Mouse (Mus musculus) heart, postnatal 10 days (tissue): ENCODE measurements around the gene Atp6v0e2. TPM values are rescaled to one million over a fixed set of nuclear protein-coding genes. Genes with fewer than 3 reads are reported as not detected.
A peak's percentile ranks its signal among the peaks of the same experiment; 100 is the strongest.
"Not testable (repeated sequence)": the region's sequence is repeated elsewhere in the genome, so short reads cannot be mapped to it uniquely, and the experiment has no call there.

Experiments used
- DNase-seq, 2 experiments: peaks; one replicate each; pipeline ENCODE4 v3.0.0; 2021
- intact Hi-C: fragments of 180-260 bp; cut with DNase I; formaldehyde crosslinking; loops from one replicate; pipeline ENCODE4 v1.15.1; 2025
- total RNA-seq, 2 experiments: library from RNA; stranded (reverse); gene quantifications; 2 replicates each; pipeline ENCODE4 v1.2.3; 2021

The Atp6v0e2 gene
- total RNA-seq = 10 to 100 TPM; 14.4 to 15.7 TPM

DNA sequence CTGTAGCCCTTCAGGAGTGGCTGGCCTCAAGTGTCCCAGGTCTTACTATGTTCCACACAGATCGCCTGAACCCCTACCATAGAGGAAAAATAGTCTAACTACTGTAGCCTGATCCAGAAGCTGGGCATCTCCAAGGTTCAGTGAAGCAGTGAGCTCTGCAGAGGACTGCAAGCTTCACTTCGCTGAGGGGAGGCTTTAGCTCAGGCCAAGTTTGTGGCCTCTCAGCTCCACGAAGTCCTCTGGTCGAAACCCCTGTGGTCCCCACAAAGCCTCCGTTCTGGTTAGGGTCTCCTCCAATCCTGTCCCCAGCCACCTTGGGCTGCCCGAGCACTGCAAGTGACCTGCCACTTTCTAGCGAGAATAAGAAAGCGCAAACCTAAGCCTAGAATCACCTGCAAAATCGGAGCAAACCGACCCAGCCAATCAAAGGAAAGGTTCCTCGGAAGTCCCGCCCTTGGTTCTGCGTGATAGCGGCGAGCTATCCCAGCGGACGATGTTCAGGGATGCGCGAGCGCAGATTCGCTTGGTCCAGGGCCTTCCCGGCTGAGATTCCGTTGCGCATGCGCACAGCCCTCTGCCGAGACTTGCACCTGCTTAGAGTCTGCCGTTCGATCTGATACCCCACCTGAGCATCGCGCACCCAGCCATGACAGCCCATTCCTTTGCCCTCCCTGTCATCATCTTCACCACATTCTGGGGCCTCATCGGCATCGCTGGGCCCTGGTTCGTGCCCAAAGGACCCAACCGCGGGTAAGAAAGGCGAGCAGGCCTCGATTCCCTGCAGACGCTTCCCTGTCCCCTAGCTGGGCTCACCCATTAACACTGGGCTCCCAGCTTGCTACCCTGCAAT lies at the start of gene Atp6v0e2:
Gene Atp6v0e2 (plus strand): TSS at position 511 of the 850 bp plus-strand sequence.
- DNase-seq = peak; percentile 80 to 85
- intact Hi-C loops = loop anchor here (5.0 kb wide), 2 partner anchors 235 to 360 kb away; partner anchors contain the start of gene Gimap3

DNA sequence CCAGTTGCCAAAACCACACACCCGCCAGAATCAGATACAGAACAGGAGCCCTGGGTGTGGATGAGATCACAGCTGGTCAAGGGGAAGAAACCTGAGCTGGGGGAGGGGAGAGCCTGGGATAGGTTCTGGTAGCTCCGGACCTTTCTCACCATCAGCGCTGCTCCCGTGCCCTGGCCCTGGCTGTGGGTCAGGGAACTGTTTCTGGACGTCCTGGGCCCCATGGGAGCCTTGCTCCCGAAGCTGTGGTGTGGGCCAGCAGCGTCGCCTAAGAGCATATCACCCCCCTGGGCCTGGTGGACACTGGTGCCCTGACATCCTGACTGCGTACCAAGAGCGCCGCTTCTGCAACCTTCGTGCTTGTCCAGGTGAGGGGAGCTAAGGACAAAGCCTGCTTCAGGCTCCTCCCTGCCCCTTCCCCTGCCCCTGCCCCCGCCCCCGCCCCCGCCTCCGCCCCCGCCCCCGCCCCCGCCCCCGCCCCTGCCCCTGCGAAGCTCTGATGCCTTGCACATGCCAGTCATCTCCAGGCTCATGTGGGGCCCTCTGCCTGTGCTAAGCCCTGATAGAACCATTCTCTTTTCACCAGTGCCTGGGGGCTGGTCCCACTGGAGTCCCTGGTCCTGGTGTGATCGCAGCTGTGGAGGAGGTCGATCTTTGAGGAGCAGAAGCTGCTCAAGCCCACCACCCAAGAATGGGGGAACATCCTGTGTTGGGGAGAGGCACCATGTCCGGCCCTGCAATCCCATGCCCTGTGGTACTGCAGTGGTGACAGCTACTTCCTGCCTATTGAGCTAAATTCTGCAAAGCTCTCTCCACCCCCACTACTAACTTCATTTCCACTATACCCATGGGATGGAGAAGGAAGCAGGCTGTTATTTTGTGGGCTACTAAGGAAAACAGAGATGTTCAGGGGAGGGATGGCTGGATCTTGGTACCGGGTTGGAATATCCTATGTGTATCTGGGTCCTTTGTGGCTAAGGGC lies 49.4 kb upstream of the Atp6v0e2 start:
- intact Hi-C loops = no loop called here
- peak; percentile 30 to 47 for DNase-seq

DNA sequence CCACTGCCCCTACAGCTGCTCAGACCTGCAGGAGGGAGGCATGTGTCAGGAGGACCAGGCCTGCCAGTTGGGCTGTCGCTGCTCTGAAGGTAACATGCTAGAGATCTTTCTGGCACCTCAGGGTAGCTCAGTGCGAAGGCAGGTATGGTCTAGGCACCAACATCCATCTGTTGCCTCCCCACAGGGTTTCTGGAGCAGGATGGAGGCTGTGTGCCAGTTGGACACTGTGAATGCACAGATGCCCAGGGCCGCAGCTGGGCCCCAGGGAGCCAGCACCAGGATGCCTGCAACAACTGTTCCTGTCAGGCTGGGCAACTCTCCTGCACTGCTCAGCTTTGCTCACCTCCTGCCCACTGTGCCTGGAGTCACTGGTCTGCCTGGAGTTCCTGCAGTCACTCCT lies 47.7 kb upstream of the Atp6v0e2 start:
- intact Hi-C loops = no loop called here
- no peak for DNase-seq

DNA sequence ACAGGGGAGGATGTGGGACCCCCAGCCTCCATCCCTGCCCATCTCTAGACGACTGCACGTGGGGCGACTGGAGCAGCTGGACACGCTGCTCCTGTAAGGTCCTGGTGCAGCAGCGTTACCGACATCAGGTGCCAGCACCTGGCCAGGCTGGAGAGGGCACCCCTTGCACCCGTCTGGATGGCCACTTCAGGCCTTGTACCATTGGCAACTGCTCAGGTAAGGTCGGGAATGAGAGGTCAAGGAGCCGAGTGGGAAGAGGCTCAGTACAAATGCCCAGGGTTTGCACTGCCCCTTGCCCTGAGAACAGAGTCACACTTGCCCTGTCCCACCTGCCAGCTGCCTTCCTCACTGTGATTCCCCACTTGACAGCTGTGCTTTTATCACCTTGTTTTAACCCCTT lies 46.1 kb upstream of the Atp6v0e2 start:
- intact Hi-C loops = no loop called here

DNA sequence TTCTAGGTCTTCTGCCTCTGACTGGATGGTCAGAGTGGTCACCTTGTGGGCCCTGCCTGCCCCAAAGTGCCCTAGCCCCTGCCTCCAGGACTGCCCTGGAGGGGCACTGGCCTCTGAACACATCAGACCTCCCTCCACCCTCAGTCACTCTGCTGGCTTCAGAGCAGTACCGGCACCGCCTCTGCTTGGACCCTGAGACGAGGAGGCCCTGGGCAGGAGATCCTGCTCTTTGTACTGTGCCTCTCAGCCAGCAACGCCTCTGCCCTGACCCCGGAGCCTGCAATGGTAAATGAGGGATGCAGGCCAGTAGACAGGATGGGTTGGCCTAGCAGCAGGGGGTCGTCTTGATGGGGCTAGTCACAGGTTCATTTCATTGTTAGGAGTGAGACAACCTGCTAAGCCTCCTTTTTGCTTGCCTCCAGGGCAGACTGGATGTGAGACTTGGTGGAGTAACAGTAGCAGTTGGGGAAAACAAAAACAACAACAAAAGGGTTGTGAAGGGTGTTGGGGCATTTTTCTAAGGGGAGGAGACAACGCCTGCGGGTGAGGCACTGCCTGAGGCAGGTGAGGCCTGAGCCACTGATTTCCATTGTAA lies 44.2 kb upstream of the Atp6v0e2 start:
- intact Hi-C loops = no loop called here
- DNase-seq = no peak

More for the DNA sequence above, 46.1 kb upstream of the Atp6v0e2 start:
- no peak for DNase-seq

DNA sequence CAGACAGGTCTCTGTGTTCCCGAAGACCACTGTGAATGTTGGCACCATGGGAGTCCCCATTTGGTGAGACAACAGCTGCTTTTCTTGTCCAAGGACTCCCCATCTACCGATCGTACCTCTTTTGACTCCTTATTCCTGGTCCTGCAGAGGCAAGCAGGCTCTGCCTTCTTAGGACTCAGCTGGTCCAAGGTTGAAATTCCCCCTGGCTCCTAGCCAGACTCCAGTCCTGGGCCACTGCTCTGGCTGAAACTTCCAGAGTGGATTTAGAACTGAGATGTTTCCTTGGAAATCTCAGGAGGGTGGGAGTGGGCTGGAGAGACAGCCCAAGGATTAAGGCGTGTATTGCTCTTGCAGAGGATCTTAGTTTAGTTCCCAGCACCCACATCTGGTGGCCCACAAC lies 39.9 kb upstream of the Atp6v0e2 start:
- no peak for DNase-seq
- intact Hi-C loops = no loop called here

DNA sequence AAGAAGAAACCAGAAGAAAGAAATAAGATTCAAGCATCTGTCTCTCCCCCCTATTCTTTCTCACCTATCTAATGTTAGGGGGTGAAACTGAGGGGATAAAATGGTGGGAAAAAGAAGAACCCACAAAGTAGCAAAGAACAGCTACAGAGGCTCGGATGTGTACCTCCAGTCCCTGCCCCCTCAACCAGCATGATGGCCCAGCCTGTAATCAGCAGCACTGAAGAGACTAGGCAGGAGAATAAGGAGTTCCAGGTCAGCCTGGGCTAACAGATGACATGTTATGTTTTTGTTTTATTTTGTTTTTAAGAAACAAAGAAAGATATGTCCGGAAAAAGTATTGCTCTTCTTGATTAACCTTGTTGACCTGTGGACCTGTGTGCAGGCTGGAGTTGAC lies 33.6 kb upstream of the Atp6v0e2 start:
- intact Hi-C loops = loop anchor here (2.0 to 5.0 kb wide), 2 partner anchors 59 to 107 kb away; partner anchors contain the start of genes Krba1 and Zfp467
- DNase-seq = no peak

DNA sequence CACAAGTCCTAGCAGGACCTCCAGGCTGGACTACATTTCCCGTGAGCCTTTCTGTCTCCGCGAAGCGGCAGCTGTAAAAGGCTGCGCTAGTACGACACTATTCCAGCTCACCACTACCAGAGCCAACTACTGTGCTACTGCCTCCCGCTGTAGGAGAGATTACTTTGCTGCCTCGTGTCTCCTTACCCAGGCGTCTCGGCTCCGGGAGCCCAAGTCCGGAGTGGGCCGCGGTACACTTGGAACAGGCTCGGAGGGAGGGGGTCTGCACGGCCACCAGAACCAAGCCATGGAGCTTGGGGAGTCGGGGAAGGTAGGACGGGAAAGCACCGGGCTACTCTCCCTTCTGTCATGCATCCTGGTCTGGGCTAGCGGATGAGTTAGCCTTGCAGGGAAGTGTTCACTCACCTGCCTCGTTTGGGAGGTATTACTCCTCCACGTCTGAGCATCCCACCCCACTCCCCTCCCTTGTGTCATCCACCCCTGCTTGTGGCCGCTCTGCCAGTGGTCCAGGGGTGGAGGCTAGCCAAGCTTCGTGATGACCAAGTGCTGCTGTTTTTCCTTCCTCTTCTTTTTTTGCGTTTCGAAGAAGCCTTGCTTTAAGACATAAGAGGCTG lies 33.1 kb upstream of the Atp6v0e2 start:
- intact Hi-C loops = loop anchor here (2.0 to 5.0 kb wide), 2 partner anchors 60 to 107 kb away; partner anchors contain the start of genes Krba1 and Zfp467
- DNase-seq = peak; percentile 88

DNA sequence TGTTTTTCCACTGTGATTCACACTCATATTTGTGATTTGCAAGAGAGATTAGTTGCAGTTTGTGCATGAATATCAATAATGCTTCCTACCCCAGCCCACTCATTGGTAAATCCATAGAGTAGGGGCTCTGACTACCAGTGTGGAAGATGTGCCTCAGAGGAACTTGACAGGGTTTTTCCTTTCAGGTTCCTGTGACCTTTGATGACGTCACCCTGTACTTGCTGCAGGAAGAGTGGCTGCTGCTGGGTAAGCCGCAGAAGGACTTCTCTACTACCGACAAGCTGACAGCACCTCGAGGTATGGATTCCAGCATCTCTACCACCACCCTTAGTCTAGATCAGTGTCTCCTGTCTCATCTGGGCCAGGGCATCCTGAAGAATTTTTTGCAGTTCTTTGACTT lies 29.3 kb upstream of the Atp6v0e2 start:
- DNase-seq = no peak
- intact Hi-C loops = no loop called here

DNA sequence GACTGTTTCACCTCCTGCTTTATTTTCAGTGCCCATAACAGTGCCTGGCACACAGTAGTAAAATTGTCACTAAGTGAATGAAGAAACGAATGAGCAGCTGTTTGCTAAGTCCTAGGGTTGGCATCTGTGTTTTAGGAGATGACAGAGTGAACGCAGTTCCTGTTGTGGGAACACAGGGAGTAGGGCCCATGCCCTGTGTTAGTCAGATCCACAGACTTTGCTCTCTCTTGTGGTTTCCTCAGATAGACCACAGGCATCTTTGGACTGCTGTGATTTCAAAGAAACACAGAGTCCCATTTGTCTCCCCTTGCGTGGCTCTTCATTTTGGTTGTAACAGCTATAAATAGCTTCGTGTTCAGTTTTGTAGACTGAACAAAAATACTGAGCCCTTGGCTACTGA lies 27.0 kb upstream of the Atp6v0e2 start:
- no peak for DNase-seq
- intact Hi-C loops = no loop called here

DNA sequence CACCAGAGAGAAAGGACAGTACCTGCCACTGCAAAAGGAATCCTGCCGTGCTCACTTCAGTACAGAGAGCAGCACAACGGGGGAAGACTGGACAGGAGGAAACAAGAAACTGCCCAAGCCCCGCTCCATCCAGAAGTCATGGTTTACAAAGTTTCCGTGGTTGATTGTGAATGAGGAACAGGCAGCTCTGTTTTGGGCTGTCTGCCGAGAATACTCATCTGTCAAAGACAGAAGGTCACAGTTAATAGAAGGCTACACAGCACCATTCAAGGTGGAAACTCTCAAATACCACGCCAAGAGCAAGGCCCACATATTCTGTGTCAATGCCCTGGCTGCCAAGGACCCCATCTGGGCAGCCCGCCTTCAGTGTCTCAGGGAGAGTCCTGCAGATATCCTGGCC lies 25.6 kb upstream of the Atp6v0e2 start:
- no peak for DNase-seq
- intact Hi-C loops = no loop called here

DNA sequence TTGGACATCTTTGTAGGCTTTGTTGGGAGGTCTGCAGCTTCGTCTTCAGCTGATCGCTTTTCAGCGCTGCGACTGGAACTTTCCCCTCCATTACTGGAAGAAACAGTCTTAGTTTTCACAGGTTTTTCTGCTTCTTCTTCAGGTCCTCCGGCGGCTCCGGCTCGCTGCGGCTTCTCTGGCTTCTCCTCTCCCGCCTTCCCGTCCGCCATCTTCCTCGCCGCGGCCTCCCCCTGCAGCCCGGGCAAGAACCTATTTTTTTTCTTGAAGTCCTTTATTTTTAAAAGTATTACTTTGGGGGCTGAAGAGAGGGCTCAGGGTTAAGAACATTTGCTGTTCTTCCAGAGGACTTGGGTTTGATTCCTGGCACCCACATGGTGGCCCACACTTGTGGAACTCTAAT lies 12.5 kb upstream of the Atp6v0e2 start:
- intact Hi-C loops = not testable (repeated sequence)

DNA sequence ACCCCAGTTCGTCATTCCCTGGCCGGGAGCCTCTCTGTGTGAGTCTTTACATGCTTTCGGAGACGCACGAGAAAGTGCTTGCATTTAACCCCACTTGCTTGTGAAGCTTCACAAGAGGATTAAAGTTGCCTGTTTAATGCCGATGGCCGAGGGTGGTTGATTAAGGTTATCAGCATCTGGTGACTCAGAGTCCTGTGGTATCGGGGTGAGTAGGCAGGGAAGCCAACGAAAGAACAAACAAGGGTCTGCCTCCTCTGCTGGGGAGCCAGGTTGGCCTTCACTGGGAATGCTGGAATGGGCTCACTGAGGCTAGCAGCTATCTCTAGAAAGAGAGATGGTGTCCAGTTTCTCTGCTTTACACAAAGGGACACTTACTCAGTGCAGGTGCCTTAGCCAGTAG lies 9.5 kb upstream of the Atp6v0e2 start:
- intact Hi-C loops = no loop called here

More for the DNA sequence above, 12.5 kb upstream of the Atp6v0e2 start:
- not testable (repeated sequence) for DNase-seq

DNA sequence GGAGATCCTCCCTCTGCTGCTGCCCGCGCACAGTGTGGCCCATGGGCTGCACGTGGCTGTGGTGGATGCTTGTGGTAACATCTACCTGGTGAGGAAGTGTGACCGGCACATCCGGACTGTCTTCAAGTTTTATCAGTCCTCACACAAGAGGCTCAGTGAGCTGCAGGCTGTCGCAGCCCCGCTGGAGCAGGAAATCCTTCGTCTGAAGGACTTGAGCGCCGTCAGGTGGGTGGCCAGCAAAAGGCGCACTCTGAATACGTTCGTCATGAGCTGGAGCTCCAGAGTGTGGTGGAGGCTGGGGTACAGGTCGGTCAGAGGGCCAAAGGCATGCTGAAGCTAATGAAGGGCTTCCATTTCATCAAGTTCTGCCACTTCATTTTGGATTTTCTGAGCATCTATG lies 8.2 kb upstream of the Atp6v0e2 start:
- DNase-seq = no peak
- intact Hi-C loops = no loop called here

More for the DNA sequence above, 9.5 kb upstream of the Atp6v0e2 start:
- no peak for DNase-seq

DNA sequence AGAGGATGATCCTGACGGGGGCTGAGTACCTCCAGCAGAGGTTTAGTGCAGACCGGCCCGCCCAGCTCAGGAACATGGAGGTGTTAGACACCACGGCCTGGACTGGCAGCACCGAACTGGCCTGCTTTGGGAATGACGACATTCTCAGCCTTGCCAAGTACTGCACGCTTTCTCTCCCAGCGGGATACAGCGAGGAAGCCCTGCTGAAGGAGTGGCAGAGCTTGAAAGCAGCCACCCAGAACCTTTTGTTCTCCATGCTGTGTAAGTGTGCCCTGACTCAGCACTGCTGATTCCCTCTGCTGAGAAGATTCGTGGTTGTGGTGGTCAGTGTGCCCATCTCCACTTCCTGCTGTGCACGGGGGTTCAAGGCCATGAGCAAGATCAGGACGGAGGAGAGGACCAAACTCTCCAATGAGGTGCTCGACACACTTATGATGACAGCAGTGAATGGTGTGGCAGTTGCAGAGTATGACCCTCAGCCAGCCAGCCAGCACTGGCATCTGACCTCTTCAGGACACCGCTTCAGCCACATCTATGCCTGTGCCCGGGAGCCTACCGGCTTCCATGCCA lies 7.5 kb upstream of the Atp6v0e2 start:
- DNase-seq = no peak
- intact Hi-C loops = no loop called here

DNA sequence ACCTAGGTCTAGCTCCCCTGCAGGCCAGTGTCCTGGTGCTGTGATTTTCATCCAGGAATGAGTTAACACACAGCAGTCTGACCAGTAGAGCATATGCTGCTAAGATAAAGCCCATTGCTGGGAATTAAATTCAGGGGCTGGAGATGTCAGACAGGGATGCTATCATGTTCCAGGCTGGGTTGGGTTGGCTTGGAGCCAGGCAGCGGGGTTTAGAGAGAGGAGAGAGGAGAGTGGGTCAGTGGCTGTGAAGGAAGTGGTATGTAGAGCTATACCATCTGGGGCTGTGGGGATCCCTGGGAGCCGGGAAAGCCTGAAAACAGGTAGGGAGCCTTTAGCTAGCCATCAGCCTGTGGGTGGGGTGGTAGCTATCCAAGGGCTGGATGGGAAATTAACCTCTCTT lies 6.6 kb upstream of the Atp6v0e2 start:
- DNase-seq = no peak
- intact Hi-C loops = no loop called here

DNA sequence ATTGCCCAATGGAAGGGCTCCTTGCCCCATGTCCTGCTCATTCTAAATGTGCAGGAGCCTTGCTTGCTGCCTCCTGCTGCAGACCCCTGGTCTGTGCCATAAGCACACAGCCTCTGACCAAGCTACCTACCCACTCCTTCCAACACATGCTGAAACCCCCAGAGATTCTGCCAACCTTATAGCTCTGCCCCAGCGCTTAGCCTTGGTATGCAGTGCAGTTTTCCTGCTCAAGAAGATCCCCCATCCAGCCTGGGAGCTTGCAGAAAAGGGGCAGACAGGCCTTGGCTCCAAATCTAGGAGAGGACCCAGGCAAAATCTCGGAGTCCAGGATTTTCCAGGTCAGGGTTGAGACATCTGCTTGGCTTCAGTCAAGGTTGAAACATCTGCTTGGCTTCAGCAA lies 3.9 kb upstream of the Atp6v0e2 start:
- intact Hi-C loops = no loop called here
- DNase-seq = no peak

DNA sequence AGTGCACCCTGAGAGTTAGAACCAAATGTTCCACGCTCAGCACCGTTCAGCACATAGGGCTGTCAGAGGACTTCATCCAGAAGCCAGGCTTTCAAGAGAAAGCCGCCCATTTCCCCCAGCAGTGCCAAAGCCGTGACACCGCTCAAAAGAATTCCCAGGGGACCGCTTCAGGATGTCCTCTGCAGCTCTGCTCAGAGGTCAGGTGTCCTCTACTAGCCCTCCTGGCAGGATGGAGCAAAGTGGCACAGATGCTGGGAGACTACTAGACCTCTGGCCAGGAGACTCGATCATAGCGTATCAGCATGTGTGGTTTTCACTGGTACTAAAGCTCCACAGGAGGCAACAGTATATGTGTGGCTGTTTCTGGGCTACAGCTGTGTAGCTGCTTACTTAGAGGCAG lies 2.5 kb upstream of the Atp6v0e2 start:
- DNase-seq = no peak
- intact Hi-C loops = loop anchor here (5.0 kb wide), 2 partner anchors 237 to 358 kb away; partner anchors contain the start of gene Gimap3

DNA sequence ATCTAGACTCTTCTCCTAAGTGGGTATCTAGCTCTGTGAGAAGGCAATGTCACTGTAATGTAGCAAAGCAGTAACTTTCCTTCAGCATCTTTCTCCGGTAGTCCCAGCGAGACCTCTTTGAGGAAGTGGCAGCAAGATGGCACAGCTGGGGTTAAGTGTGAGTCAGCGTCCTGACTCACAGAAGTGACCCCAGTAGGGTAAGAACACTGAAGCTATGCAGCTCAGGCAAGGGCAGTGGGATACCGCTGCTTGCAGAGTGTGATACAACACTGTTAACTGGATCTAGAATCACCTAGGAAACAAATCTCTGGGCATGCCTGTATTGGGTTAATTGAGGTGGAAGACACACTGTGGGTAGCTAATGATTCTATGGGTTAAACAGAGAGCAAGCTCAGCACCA lies 1.3 kb upstream of the Atp6v0e2 start:
- DNase-seq = no peak
- intact Hi-C loops = loop anchor here (5.0 kb wide), 2 partner anchors 236 to 359 kb away; partner anchors contain the start of gene Gimap3
